Comparison of ENCODE assay signal across 10 mouse cellular contexts in the genomic region with DNA sequence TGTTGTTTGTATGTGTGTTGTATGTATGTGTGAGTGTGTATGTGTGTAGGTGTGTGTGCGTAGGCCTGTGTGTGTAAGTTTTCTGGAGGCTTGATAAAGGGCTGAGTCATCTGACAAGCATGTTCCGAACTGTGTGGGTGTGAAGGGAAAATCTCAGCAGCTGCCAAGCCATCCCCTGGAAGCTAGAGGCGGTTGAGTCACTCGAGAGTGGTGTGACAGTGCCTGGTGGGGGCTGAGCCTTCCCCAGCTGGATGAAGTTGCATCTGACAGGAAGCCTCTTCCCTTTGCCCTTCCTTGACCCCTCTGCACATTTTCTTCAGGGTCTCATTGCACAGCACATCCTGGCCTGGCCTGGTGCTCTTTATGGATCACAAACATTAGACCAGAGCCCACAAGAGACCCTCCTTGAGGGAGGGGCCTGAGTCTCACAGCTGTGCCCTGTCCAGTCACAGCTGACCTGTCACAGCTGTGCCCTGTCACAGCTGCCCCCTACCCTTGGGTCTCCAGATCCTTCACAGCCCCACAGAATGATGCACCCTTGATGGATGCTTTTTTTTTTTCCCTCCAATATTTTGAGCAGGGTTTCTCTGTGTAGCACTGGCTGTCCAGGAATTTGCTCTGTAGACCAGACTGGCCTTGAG. TPM values are rescaled to one million over a fixed set of nuclear protein-coding genes. Genes with fewer than 3 reads are reported as not detected.
DNase-seq lines count a peak whose midpoint lies in the region; ATAC-seq lines count a peak whose summit lies in the region.
"Had no signal": no experiment of that assay in that cellular context is flagged by ENCODE, and none has a peak within 500 bp of the region (broad histone marks: within the 10 kb centered on the region; RNA-seq: fewer than 3 reads in every experiment).

No protein-coding gene starts in this region.

- H3K9ac ChIP-seq in forebrain, embryonic 11.5 days (ENCODE audit: low read length), result no peak overlapping the region
- no peak overlapping the region for H3K9ac ChIP-seq in forebrain, embryonic 16.5 days (replicated peaks; ENCODE audit: low read depth, low read length)
- no peak overlapping the region for H3K9ac ChIP-seq in hindbrain, embryonic 13.5 days
- H3K9ac ChIP-seq: embryonic facial prominence, embryonic 12.5 days; neural tube, embryonic 12.5 days had no signal

- H3K4me1 ChIP-seq in forebrain, embryonic 11.5 days (replicated peaks; ENCODE audit: control insufficient read depth, insufficient read depth, low read length), result no peaks in the 10 kb centered on the region
- H3K4me1 ChIP-seq in forebrain, embryonic 16.5 days (replicated peaks; ENCODE audit: control insufficient read depth, insufficient read depth, low read length), result no peaks in the 10 kb centered on the region
- H3K4me1 ChIP-seq in hindbrain, embryonic 13.5 days (replicated peaks), result no peaks in the 10 kb centered on the region
- H3K4me1 ChIP-seq: embryonic facial prominence, embryonic 12.5 days; neural tube, embryonic 12.5 days had no signal

- H3K4me2 ChIP-seq in forebrain, embryonic 11.5 days (ENCODE audit: low read depth, low read length, severe bottlenecking), result no peak overlapping the region
- no peak overlapping the region for H3K4me2 ChIP-seq in forebrain, embryonic 16.5 days (ENCODE audit: low read length)
- no peak overlapping the region for H3K4me2 ChIP-seq in hindbrain, embryonic 13.5 days
- H3K4me2 ChIP-seq: embryonic facial prominence, embryonic 12.5 days; neural tube, embryonic 12.5 days had no signal

- no peaks in the 10 kb centered on the region for H3K9me3 ChIP-seq in forebrain, embryonic 11.5 days (ENCODE audit: control insufficient read depth, low read length)
- no peaks in the 10 kb centered on the region for H3K9me3 ChIP-seq in forebrain, embryonic 16.5 days (ENCODE audit: control insufficient read depth, low read length)
- H3K9me3 ChIP-seq in hindbrain, embryonic 13.5 days, result no peaks in the 10 kb centered on the region
- H3K9me3 ChIP-seq: neural tube, embryonic 12.5 days had no signal

- no peak for ATAC-seq in forebrain, embryonic 11.5 days (replicated peaks; ENCODE audit: low FRiP score)
- no peak for ATAC-seq in forebrain, embryonic 16.5 days
- no peak for ATAC-seq in hindbrain, embryonic 13.5 days (ENCODE audit: low FRiP score)

- intact Hi-C loops in gastrocnemius, postnatal 36 days (cut with DNase I), result no loop called here

- peak; percentile 44 for DNase-seq in forebrain, embryonic 11.5 days (ENCODE audit: low spot score)
- peak; percentile 92 for DNase-seq in Muller cell, postnatal 12 days (ENCODE audit: inconsistent ontology term)
- peak; percentile 49 to 74 for DNase-seq in gastrocnemius, postnatal 36 days
- peak; percentile 78 for DNase-seq in kidney, postnatal 10 days
- DNase-seq in lung, postnatal 25 days (ENCODE audit: low spot score), result peak; percentile 66
- no peak for DNase-seq in B cell, adult 2 months

- H3K27ac ChIP-seq in forebrain, embryonic 11.5 days (ENCODE audit: low read depth, low read length), result no peak overlapping the region
- H3K27ac ChIP-seq in forebrain, embryonic 16.5 days (ENCODE audit: low read length), result no peak overlapping the region
- H3K27ac ChIP-seq in hindbrain, embryonic 13.5 days, result no peak overlapping the region
- H3K27ac ChIP-seq: embryonic facial prominence, embryonic 12.5 days; neural tube, embryonic 12.5 days had no signal

- no peaks in the 10 kb centered on the region for H3K36me3 ChIP-seq in forebrain, embryonic 11.5 days (ENCODE audit: control insufficient read depth, insufficient read depth, low read length)
- no peaks in the 10 kb centered on the region for H3K36me3 ChIP-seq in forebrain, embryonic 16.5 days (ENCODE audit: control insufficient read depth, insufficient read depth)
- H3K36me3 ChIP-seq in hindbrain, embryonic 13.5 days, result no peaks in the 10 kb centered on the region
- H3K36me3 ChIP-seq: neural tube, embryonic 12.5 days had no signal

- H3K27me3 ChIP-seq in forebrain, embryonic 11.5 days (ENCODE audit: control insufficient read depth, insufficient read depth, low read length), result no peaks in the 10 kb centered on the region
- no peaks in the 10 kb centered on the region for H3K27me3 ChIP-seq in forebrain, embryonic 16.5 days (replicated peaks; ENCODE audit: control insufficient read depth, insufficient read depth, low read length)
- H3K27me3 ChIP-seq in hindbrain, embryonic 13.5 days, result no peaks in the 10 kb centered on the region
- H3K27me3 ChIP-seq: embryonic facial prominence, embryonic 12.5 days; neural tube, embryonic 12.5 days had no signal

- WGBS in forebrain, embryonic 11.5 days, result 80% methylated on average over 4 of the region's 4 CpGs
- 72% methylated on average over 4 of the region's 4 CpGs for WGBS in forebrain, embryonic 16.5 days
- WGBS in hindbrain, embryonic 13.5 days, result 85% methylated on average over 4 of the region's 4 CpGs

- H3K4me3 ChIP-seq in forebrain, embryonic 11.5 days (ENCODE audit: low read depth, low read length), result no peak overlapping the region
- H3K4me3 ChIP-seq in forebrain, embryonic 16.5 days (replicated peaks; ENCODE audit: low read length), result no peak overlapping the region
- no peak overlapping the region for H3K4me3 ChIP-seq in hindbrain, embryonic 13.5 days
- H3K4me3 ChIP-seq: embryonic facial prominence, embryonic 12.5 days; neural tube, embryonic 12.5 days had no signal

RNA-seq across cellular contexts. Expression of a gene that starts 30.6 kb away (rescaled TPM):
- 2.8 and 4.4 TPM in 2 replicates for polyA plus RNA-seq in forebrain, embryonic 11.5 days (2014; fragmentation: Nextera tagmentation; extraction: Ambion mirVana)
- polyA plus RNA-seq in forebrain, embryonic 16.5 days (2015; fragmentation: Nextera tagmentation; extraction: Ambion mirVana), result 3.1 and 3.6 TPM in 2 replicates
- 1 to 10 TPM; 2.9 to 3.0 TPM for total RNA-seq in gastrocnemius, postnatal 36 days (2021)
- polyA plus RNA-seq in hindbrain, embryonic 13.5 days (2015; fragmentation: Nextera tagmentation; extraction: Ambion mirVana), result 2.3 and 2.6 TPM in 2 replicates

Comparison
In these comparisons a context has a peak if more than half of its experiments do, and no peak if none do; other contexts are left out.
1. DNase-seq: peak in forebrain, embryonic 11.5 days (single experiment), Muller cell, postnatal 12 days (single experiment), gastrocnemius, postnatal 36 days (2 of 2), kidney, postnatal 10 days (single experiment) and lung, postnatal 25 days (single experiment); none in B cell, adult 2 months (0 of 2).